Mouse (Mus musculus) lung, embryonic 16.5 days (tissue): ENCODE results near the gene C130026I21Rik. TPM values are rescaled to one million over a fixed set of nuclear protein-coding genes. Genes with fewer than 3 reads are reported as not detected.
"Not testable (repeated sequence)": the region's sequence is repeated elsewhere in the genome, so short reads cannot be mapped to it uniquely, and the experiment has no call there.

ENCODE experiments used
- ATAC-seq: fragments of 200-750 bp; cut with Nextera tagmentation; 2 replicates; pipeline ENCODE4 v1.8.0; 2017; ENCODE audit warnings: low read depth, mild to moderate bottlenecking, moderate library complexity
- H3K27ac ChIP-seq: fragments of 300-500 bp; sonication (generic); 2 replicates; pipeline ENCODE4 v1.5.1; 2014; ENCODE audit warnings: mild to moderate bottlenecking, control low read depth, low read length
- H3K27me3 ChIP-seq: fragments of 300-500 bp; sonication (generic); 2 replicates; pipeline ENCODE4 v1.6.1; 2014; ENCODE audit warnings: low read depth, low read length, mixed read lengths; ENCODE audit not compliant: control insufficient read depth, insufficient read depth
- H3K36me3 ChIP-seq: fragments of 300-500 bp; sonication (generic); 2 replicates; pipeline ENCODE4 v1.6.1; 2014; ENCODE audit warnings: low read length; ENCODE audit not compliant: control insufficient read depth, insufficient read depth
- H3K4me1 ChIP-seq: fragments of 300-500 bp; sonication (generic); replicated peaks from 2 replicates; pipeline ENCODE4 v1.6.1; 2014; ENCODE audit warnings: low read length, mixed read lengths; ENCODE audit not compliant: control insufficient read depth, insufficient read depth
- H3K4me2 ChIP-seq: fragments of 300-500 bp; sonication (generic); 2 replicates; pipeline ENCODE4 v1.6.1; 2014; ENCODE audit warnings: low read depth, low read length, control low read depth
- H3K4me3 ChIP-seq: fragments of 300-500 bp; sonication (generic); 2 replicates; pipeline ENCODE4 v1.5.1; 2014; ENCODE audit warnings: mild to moderate bottlenecking, low read length, control low read depth
- H3K9ac ChIP-seq: fragments of 300-500 bp; sonication (generic); 2 replicates; pipeline ENCODE4 v1.6.1; 2014; ENCODE audit warnings: low read length, control low read depth
- H3K9me3 ChIP-seq: fragments of 300-500 bp; sonication (generic); 2 replicates; pipeline ENCODE4 v1.6.1; 2016; ENCODE audit warnings: low read length; ENCODE audit not compliant: control insufficient read depth
- WGBS: fragments of 180-500 bp; shearing (Covaris S2); extraction: QIAGEN DNeasy Blood & Tissue Kit; methylation state at CpG from one replicate; pipeline ENCODE4 v1.1.7; 2014; 5-methylcytosine and 5-hydroxymethylcytosine counted together
- polyA plus RNA-seq: library from polyadenylated mRNA; unstranded; fragments of >200 nt; fragmentation: Nextera tagmentation; extraction: Ambion mirVana; gene quantifications from 2 replicates; pipeline ENCODE4 v1.2.1, GENCODE M21; 2015

The C130026I21Rik gene
- polyA plus RNA-seq, 1 experiment from 2014 or later: 0.31 TPM

DNA sequence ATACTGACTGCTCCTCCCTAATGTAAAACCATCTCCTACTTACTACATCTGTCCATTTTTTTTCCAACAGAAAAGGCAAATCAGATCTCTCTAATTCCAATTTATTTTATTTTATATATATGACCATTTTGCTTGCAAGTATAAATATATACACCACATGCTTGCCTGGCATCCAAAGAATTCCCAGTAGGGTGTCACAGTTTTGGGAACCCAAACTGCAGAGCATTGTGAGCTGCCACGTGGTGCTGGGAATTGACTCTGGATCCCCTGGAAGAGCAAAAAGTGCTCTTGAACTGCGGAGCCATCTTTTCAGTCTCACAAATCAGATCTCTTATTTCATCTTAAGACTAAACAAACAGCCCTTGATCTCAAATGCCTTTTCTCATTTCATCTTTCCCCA, 107.5 kb downstream of the C130026I21Rik start:
- not testable (repeated sequence) for H3K4me1 ChIP-seq, H3K9me3 ChIP-seq, ATAC-seq, H3K4me2 ChIP-seq, H3K27me3 ChIP-seq, H3K4me3 ChIP-seq, H3K36me3 ChIP-seq, H3K27ac ChIP-seq, H3K9ac ChIP-seq
- 35% methylated on average over 1 of the region's 2 CpGs for WGBS

GRCm38 (mm10) chr1:85155151-85155550, 115.2 kb downstream of the C130026I21Rik start:
- WGBS: 71% methylated on average over 4 of the region's 5 CpGs
- not testable (repeated sequence) for H3K27me3 ChIP-seq, ATAC-seq, H3K4me3 ChIP-seq, H3K9me3 ChIP-seq, H3K4me1 ChIP-seq, H3K27ac ChIP-seq, H3K36me3 ChIP-seq, H3K9ac ChIP-seq, H3K4me2 ChIP-seq

- not testable (repeated sequence) for H3K36me3 ChIP-seq, H3K4me1 ChIP-seq, ATAC-seq, H3K27ac ChIP-seq, H3K27me3 ChIP-seq, H3K4me2 ChIP-seq, H3K9me3 ChIP-seq, H3K9ac ChIP-seq, H3K4me3 ChIP-seq
- 90% methylated on average over 21 of the region's 22 CpGs for WGBS
Observed at GRCm38 (mm10) chr1:85133671-85134070, 136.7 kb downstream of the C130026I21Rik start.

DNA sequence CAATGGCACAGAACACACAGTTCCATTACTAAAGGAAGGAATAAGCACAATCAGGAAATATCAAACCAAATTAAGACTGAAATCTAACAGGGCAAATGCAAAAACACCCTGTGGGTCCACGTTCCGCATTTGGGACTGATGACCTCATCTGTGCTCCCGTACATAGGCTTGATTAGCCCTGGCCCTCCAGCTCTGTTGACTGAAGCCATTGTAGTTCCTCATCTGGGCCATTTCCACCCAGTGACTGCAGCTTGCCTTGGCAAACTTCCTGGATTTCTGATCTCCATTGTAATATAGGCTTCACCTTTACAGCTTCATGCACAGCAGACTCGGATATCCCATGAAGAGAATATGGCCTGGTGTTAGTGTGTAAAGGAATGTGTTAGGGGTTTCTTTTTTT, 148.5 kb downstream of the C130026I21Rik start:
- H3K9me3 ChIP-seq, H3K27me3 ChIP-seq, H3K9ac ChIP-seq, H3K4me2 ChIP-seq, H3K36me3 ChIP-seq, H3K4me3 ChIP-seq, H3K4me1 ChIP-seq, ATAC-seq, H3K27ac ChIP-seq: not testable (repeated sequence)
- WGBS: 88% methylated on average over 4 of the region's 4 CpGs

DNA sequence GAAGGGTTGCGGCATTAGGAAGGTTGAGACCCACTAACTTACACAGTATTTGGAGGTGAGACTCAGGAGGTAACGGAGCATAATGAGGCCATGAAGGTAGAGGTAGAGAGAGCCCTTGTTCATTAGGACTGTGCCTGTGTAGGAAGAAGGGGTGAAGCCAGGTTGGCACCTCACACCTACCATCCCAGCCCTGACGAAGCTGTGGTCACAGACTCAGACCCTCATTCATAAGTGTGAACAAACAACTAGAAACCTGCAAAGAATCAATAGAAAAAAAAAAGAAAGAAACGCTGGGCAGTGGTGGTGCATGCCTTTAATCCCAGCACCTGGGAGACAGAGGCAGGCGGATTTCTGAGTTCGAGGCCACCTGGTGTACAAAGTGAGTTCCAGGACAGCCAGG, 152.0 kb downstream of the C130026I21Rik start:
- not testable (repeated sequence) for H3K9me3 ChIP-seq, H3K4me1 ChIP-seq, H3K27ac ChIP-seq, H3K4me3 ChIP-seq, H3K9ac ChIP-seq, H3K4me2 ChIP-seq, ATAC-seq, H3K36me3 ChIP-seq, H3K27me3 ChIP-seq
- 68% methylated on average over 5 of the region's 6 CpGs for WGBS

GRCm38 (mm10) chr1:85117537-85117936, 152.8 kb downstream of the C130026I21Rik start:
- not testable (repeated sequence) for ATAC-seq, H3K9me3 ChIP-seq, H3K4me3 ChIP-seq, H3K4me2 ChIP-seq, H3K27me3 ChIP-seq, H3K9ac ChIP-seq, H3K4me1 ChIP-seq, H3K27ac ChIP-seq, H3K36me3 ChIP-seq
- 34% methylated on average over 4 of the region's 6 CpGs for WGBS

- not testable (repeated sequence) for H3K9me3 ChIP-seq, H3K36me3 ChIP-seq, H3K4me3 ChIP-seq, H3K27ac ChIP-seq, H3K27me3 ChIP-seq, H3K4me2 ChIP-seq, H3K4me1 ChIP-seq, H3K9ac ChIP-seq, ATAC-seq
- 48% methylated on average over 6 of the region's 6 CpGs for WGBS
Observed at GRCm38 (mm10) chr1:85114666-85115402, 155.5 kb downstream of the C130026I21Rik start.

GRCm38 (mm10) chr1:85114078-85114477, 156.3 kb downstream of the C130026I21Rik start:
- ATAC-seq: 0 out of 2 replicates have a peak, but pooled peaks have one; percentile 28
- H3K4me1 ChIP-seq, H3K9ac ChIP-seq, H3K4me2 ChIP-seq, H3K27ac ChIP-seq, H3K27me3 ChIP-seq, H3K9me3 ChIP-seq, H3K36me3 ChIP-seq, H3K4me3 ChIP-seq: not testable (repeated sequence)
- 79% methylated on average over 3 of the region's 3 CpGs for WGBS

DNA sequence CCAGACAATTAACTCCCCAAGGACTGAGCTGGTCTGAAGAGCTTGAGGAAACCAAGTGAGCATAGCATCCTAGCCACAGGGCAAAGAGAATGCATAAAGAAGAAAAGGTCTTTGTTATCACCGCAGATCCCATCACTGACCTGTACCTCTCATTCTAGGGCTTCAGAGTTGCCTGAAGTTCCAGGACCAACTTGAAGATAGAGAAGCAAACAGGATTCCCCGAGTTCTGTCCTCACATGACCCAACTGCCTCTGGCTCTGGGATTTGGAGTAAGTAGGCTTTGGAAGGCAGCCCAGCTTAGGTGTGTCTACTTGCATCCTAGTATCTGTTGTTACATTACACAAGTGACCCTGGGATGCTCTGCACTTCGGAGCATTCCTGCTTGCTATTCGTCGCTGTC, 157.5 kb downstream of the C130026I21Rik start:
- H3K27me3 ChIP-seq, H3K4me3 ChIP-seq, ATAC-seq, H3K9me3 ChIP-seq, H3K36me3 ChIP-seq, H3K4me2 ChIP-seq, H3K4me1 ChIP-seq, H3K27ac ChIP-seq, H3K9ac ChIP-seq: not testable (repeated sequence)
- 61% methylated on average over 2 of the region's 5 CpGs for WGBS

GRCm38 (mm10) chr1:85112266-85112665, 158.1 kb downstream of the C130026I21Rik start:
- H3K27me3 ChIP-seq, H3K9ac ChIP-seq, H3K9me3 ChIP-seq, ATAC-seq, H3K4me3 ChIP-seq, H3K4me2 ChIP-seq, H3K36me3 ChIP-seq, H3K4me1 ChIP-seq, H3K27ac ChIP-seq: not testable (repeated sequence)
- WGBS: 85% methylated on average over 7 of the region's 7 CpGs
